Mouse (Mus musculus): Measurements from ENCODE around the gene Cmc1.

Cmc1 gene

DNA sequence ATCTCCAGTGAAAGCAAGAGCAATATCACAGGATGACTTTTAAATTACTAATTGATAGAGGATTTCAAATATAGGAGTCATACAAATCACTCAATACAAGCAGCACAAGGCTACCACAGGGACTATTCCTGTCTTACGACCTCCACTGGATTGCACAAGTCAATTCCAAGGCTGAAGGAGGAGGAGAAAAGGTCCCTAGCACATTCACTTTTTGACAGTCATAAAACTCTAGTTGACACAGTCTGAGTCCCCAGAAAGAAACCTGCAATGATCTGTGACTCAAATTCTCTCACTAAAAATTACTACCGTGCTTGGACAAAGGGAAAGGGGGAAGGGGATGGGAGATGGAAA lies 39.6 kb downstream of the Cmc1 start:
- no peak for DNase-seq

DNA sequence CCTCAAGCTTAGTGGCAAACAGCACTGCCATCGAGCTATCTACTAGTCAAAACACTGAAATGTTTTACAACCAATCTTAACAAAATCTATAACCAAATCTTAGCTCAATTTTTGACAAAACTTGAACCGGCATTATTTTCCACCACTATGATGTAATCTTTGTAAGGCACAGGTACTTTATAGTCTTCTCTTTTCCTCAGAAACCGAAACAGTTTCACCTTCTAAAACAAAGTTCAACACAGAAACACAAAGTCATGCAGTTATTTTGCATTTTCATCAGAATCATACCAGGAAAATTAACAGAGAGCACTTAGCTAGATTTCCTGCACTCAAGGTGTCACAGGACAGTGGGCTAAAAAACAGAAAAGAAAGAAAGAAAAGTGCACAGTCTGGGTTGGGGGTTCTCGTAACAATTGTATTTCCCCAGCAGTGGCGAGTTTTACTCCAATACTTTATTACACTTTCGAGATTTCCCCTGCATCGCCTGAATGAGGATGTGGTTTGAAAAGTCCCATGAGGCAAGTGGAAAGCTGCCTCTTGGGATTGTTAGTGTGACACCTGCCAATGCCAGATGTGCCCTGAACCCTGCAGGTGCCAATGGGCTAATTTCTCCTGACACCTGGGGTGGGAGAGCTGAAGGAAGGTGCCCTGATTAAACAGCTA lies 40.1 kb downstream of the Cmc1 start:
- no peak for DNase-seq

- peak in 1 of 2 experiments; percentile 35 for DNase-seq
Measured at GRCm38 (mm10) chr9:118108527-118109011, 41.4 kb downstream of the Cmc1 start.

- DNase-seq: no peak
Measured at GRCm38 (mm10) chr9:118101802-118102201, 48.2 kb downstream of the Cmc1 start.

DNA sequence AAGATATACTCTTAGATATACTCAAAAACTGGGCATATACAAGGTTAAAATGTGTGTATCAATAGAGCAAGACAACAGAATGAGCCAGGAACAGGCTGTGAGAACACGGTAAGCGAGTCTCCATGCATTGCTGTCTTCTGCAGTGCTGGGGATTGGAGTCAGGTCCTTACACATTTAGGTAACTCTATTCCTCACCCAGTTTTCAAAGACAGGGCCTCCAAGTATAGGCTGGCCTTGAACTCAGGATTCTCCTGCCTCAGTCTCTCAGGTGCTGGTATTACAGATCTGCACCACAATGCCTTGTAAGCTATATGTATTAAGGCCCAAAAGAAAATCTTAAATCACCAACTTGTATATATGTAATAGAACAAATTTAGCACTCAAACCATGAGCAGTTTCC lies 49.5 kb downstream of the Cmc1 start:
- no peak for DNase-seq

GRCm38 (mm10) chr9:118099395-118099794 lies 50.6 kb downstream of the Cmc1 start:
- peak in 1 of 2 experiments; percentile 31 for DNase-seq

- no peak for DNase-seq
Measured at GRCm38 (mm10) chr9:118083834-118084233, 66.1 kb downstream of the Cmc1 start.

GRCm38 (mm10) chr9:118082575-118083431 lies 67.2 kb downstream of the Cmc1 start:
- DNase-seq: no peak

DNA sequence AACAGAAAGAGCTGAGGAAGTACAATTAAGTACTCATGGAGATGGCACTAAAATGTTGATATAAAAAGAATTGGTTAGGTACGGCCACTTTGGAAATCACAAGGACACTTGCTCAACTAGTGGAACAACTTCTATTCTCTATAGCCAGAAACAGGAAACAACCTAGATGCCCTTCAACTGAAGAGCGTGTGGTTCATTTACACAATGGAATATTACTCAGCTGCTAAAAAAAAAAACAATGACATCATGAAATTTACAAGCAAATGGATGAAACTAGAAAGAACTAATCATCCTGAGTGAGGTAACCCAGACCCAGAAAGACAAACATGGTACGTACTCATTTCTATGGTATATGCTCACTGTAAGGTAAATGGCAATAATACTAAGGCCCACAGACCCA lies 76.6 kb downstream of the Cmc1 start:
- DNase-seq: no peak

GRCm38 (mm10) chr9:118072101-118072500 lies 77.9 kb downstream of the Cmc1 start:
- DNase-seq: no peak

DNA sequence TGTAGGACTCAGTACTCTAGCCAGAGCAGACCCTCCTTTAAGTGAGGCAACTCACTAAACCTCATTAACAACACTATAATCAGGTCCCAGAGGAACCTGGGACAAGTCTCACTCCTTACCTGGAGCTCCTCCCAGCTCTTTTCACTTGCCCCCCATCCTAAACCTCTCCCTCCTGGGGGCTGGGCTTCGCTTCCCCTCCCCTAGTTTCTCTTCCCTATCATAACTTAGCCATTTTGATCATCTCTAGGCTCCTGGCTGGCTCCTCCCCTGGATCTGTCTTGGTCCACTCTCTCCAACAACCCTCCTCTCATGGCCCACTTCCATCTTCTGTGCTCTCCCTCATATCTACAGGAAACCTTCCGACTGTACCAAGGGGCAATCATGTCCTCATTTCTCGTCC lies 78.6 kb downstream of the Cmc1 start:
- no peak for DNase-seq

GRCm38 (mm10) chr9:118070442-118070841 lies 79.5 kb downstream of the Cmc1 start:
- DNase-seq: peak; percentile 83 to 90

DNA sequence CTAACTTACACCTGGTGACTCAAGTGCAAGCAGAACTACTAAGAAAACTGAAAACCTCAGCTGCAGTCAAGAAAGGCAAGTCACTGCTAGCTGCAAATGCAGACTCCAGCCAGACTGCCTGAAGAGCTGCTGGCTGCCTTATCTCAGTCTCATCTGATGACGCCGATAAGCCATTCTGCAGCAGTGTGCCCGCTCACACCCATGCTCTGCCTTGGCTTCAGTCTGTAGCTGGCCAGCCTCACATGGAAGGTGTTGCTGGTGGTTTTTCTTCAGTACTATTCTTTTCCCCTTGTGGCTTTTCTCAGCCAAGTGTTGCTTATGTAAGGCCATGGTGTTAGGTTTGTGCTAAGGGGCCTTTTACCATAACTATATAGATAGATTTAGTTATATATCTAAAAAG lies 90.9 kb downstream of the Cmc1 start:
- DNase-seq: no peak

GRCm38 (mm10) chr9:118053286-118053685 lies 96.7 kb downstream of the Cmc1 start:
- no peak for DNase-seq

DNA sequence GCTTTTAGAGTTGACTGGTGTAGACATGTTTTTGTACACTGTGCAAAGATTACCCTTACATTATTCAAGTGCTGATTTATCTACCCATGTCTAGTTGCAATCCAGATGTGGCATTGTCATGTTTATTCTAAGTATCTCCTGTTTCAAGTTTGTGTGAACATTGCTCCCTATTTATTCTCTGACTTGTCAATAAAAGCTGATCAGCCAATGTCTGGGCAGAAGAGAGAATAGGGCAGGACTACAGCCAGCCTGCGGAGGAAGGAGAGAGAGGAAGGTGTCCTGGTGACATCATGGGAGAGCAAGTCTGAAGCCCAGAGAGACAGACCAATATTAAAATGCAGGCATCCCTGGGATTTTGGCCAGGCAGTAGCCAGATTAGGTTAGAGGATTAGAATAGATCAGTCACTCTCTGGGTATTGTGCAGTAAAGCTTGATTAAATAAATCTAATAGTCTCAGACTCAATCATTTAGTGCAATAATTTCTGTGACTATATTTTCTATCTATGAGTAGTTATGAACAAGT lies 104.9 kb downstream of the Cmc1 start:
- no peak for DNase-seq

- no peak for DNase-seq
Measured at GRCm38 (mm10) chr9:118043581-118043980, 106.4 kb downstream of the Cmc1 start.

DNA sequence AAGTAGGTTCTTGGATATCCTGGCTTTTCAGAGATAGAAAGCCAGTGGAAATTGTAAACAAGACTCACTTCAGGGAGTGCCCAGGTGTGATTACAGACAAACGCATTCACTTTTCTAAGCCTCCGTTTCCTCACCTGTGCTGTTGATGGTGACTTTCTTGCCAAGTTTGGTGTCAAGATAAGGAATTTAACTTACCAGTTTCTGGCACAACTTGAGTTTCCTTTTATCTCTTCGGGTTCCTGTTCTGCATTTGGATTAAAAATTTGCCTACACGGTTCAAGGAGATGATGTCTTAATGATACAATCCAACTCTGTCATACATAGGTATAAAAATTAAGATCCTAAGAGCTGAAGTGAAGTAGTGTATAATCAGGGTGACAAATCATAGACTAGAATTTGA lies 107.2 kb downstream of the Cmc1 start:
- DNase-seq: no peak

DNA sequence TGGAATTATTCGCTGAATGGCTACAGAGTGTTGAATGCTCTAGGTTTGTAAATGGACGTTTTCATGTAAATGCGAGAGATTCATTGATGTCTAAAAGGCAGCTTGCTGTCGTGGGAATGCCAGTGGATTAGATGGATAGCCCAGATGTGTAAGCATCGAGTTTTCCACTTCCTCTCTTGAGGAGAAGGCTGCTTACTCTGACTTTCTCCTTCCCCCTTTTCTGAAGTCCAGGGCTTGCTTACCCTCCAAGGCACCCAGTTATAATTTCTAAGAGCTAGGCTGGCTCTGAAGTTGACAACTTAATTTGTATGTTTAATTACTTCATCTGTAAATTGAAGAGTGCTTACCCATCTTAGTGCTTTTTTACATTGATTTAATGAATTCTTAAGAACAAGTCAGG lies 108.3 kb downstream of the Cmc1 start:
- no peak for DNase-seq

- no peak for DNase-seq
Measured at GRCm38 (mm10) chr9:118041022-118041400, 109.0 kb downstream of the Cmc1 start.

DNA sequence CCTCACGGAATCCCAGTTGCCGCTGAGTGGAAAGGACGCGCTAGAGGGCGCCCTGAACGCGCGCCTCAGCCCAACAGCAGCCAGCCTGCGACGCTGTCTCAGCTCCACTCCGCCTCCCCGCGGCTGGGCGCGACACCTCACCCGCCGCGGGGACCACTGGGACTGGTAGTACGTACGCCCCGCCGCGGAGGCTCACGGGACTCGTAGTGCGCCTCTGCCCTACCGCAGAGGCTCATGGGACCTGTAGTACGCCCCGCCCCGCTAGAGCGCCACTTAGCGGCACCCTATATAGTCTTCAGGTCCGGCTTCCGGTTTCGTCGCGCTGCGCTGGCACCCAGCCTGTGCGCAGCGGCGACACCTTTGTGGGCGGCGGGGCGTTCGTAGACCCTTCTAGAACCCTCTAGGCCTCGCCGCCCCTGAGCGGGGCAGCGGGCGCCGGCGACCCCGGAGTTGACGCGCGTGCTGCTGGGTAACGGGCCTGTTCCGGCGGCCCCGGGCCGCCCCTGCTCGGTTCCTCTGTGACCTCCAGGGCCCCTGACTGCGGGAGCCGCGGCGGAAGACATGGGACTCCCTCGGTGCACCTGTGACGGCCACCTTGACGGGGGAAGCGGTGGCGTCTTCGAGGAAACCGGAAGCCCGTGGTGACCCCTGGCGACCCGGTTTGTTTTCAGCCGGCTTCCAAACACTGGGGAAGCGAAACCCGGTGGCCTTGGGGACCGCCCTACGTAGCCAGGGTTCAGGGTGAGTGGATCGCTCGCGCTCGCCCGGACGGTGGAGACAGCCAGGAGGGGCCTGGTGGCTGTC lies 109.6 kb downstream of the Cmc1 start, which contains the start of gene Azi2:
TSS of gene Azi2 (plus strand) at position 282 of the 804 bp plus-strand sequence.
- DNase-seq: peak; percentile 98 to 100

GRCm38 (mm10) chr9:118034990-118035389 lies 115.0 kb downstream of the Cmc1 start:
- DNase-seq: no peak

- DNase-seq: no peak
Measured at GRCm38 (mm10) chr9:118031694-118032093, 118.3 kb downstream of the Cmc1 start.

GRCm38 (mm10) chr9:118030252-118030651 lies 119.7 kb downstream of the Cmc1 start:
- no peak for DNase-seq
